Mouse (Mus musculus): ENCODE results near the gene Gpr37l1. TPM values are rescaled to one million over a fixed set of nuclear protein-coding genes. Genes with fewer than 3 reads are reported as not detected.
A peak's percentile ranks its signal among the peaks of the same experiment; 100 is the strongest.

Gpr37l1 gene
- polyA plus RNA-seq, 2 experiments, result 0.13 TPM; not detected in 1

DNA sequence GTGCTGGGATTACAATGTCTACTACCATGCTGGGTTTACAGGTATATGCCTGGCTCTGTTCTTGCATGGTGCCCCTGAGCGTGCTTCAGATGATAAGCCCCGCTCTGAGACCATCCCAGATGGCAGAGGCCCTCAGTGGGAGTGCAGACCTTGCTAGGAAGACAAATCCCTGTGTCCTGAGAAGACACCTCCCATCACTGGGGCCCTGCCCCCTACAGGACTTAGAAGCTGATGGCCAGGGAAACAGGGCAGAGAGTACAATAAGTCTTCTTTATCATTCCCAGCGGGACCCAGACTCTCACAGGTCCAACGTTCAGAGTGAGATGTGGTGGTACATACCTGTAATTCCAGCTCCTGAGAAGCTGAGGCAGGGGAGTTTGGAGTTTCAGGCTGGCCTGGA lies 37.8 kb upstream of the Gpr37l1 start:
- H3K4me3 ChIP-seq (replicated peaks; ENCODE audit: low read length), result no peak overlapping the region
- H3K9me3 ChIP-seq (ENCODE audit: control insufficient read depth, low read length), result no peaks in the 10 kb centered on the region
- DNase-seq (ENCODE audit: low spot score), result no peak
- no peaks in the 10 kb centered on the region for H3K27me3 ChIP-seq (ENCODE audit: control insufficient read depth, insufficient read depth, low read length)
- WGBS, result 71% methylated on average over 4 of the region's 4 CpGs
- no peak overlapping the region for H3K9ac ChIP-seq (ENCODE audit: low read depth, low read length, severe bottlenecking)
- H3K4me1 ChIP-seq (ENCODE audit: control insufficient read depth, insufficient read depth, low read length), result no peaks in the 10 kb centered on the region; the same call in 1 of the 2 replicates
- H3K36me3 ChIP-seq (ENCODE audit: control insufficient read depth, insufficient read depth, low read length), result no peaks in the 10 kb centered on the region
- TF ChIP-seq POLR2A (IDR thresholded peaks at IDR 0.05; ENCODE audit: borderline replicate concordance, extremely low read depth, insufficient read depth, insufficient read length), result no peak
- no peak overlapping the region for H3K4me2 ChIP-seq (replicated peaks; ENCODE audit: low read depth, low read length, severe bottlenecking)
- ATAC-seq (ENCODE audit: low FRiP score, low read depth), result no peak
- H3K27ac ChIP-seq (replicated peaks; ENCODE audit: low read depth, low read length), result no peak overlapping the region

DNA sequence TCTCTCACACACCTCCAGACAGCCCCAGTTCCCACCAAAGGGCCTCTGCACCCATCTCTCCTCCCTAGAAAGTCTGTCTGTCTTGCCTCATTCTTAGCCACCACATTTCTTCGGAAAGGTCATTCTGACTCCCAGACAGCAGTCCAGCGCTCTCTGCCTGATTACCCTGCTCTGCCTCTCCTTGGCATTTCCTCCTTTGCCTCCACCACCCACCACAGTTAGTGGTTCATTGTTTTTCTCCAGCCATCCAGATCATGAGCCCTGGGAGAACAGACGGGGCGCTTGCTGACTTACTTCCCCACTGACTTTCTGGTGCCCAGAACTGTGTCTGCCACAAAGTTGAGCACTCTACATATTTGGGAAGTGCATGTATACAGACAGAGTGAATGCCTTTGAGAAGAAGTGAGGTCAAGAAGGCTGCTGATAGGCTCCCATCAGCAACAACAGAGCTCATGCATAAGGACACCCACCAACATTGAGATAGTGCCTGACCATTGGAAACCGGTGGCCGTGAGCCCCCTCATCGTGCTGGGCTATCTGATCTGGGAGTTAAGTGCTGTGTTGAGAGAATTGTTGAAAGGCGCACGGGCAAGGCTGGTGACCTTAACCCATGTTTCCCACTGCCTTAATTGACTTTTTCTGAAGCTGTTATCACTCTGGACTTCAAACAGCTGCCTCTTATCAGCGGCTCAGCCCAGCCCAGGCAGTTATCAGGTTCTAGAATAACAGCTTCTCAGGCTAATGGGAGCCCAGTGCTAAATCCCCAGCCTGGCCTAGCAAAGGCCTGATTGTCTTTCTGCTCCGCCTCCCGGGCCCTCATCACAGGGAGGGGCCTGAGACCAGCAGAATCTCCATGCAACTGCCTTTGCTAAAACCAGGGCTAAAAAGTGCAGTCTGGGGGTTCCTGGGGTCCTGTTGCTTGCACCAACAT lies 37.0 kb upstream of the Gpr37l1 start:
- DNase-seq (ENCODE audit: low spot score) (no peak), ATAC-seq (ENCODE audit: low FRiP score, low read depth) (no peak)
- Histone ChIP-seq H3K9me3 (ENCODE audit: control insufficient read depth, low read length) (no peaks in the 10 kb centered on the region), H3K9ac (ENCODE audit: low read depth, low read length, severe bottlenecking) (no peak overlapping the region), H3K4me2 (replicated peaks; ENCODE audit: low read depth, low read length, severe bottlenecking) (no peak overlapping the region), H3K27ac (replicated peaks; ENCODE audit: low read depth, low read length) (no peak overlapping the region), H3K4me3 (replicated peaks; ENCODE audit: low read length) (no peak overlapping the region), H3K36me3 (ENCODE audit: control insufficient read depth, insufficient read depth, low read length) (no peaks in the 10 kb centered on the region), H3K4me1 (ENCODE audit: control insufficient read depth, insufficient read depth, low read length) (peaks cover under 1% of the 10 kb centered on the region), H3K27me3 (ENCODE audit: control insufficient read depth, insufficient read depth, low read length) (no peaks in the 10 kb centered on the region)
- WGBS, result 43% methylated on average over 12 of the region's 12 CpGs
- no peak for TF ChIP-seq POLR2A (IDR thresholded peaks at IDR 0.05; ENCODE audit: borderline replicate concordance, extremely low read depth, insufficient read depth, insufficient read length)

DNA sequence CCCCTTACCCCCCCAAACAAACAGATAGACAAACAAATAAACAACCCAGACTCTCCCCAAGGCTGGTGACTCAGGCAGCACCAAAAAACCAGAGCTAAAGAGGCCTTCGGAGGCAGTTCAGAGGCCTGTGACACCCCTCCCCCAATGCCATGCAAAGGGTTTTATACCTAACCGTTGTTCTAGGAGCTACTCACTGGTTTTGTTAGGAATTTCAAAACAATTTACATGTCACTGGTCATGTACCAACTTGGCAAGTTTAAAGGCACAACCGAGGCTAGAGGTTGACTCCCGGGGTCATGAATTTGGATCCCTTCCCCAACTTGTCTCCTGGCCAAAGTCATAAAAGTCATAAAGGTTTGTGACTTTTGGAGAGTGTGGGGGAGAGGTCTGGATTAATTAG lies 32.9 kb upstream of the Gpr37l1 start:
- Histone ChIP-seq H3K27me3 (ENCODE audit: control insufficient read depth, insufficient read depth, low read length) (no peaks in the 10 kb centered on the region), H3K36me3 (ENCODE audit: control insufficient read depth, insufficient read depth, low read length) (no peaks in the 10 kb centered on the region), H3K9me3 (ENCODE audit: control insufficient read depth, low read length) (no peaks in the 10 kb centered on the region), H3K4me1 (ENCODE audit: control insufficient read depth, insufficient read depth, low read length) (peaks cover 6% of the 10 kb centered on the region), H3K9ac (ENCODE audit: low read depth, low read length, severe bottlenecking) (no peak overlapping the region), H3K4me2 (replicated peaks; ENCODE audit: low read depth, low read length, severe bottlenecking) (no peak overlapping the region), H3K27ac (replicated peaks; ENCODE audit: low read depth, low read length) (no peak overlapping the region), H3K4me3 (replicated peaks; ENCODE audit: low read length) (no peak overlapping the region)
- 62% methylated on average over 4 of the region's 4 CpGs for WGBS
- ATAC-seq (ENCODE audit: low FRiP score, low read depth) (no peak), DNase-seq (ENCODE audit: low spot score) (no peak)
- TF ChIP-seq POLR2A (IDR thresholded peaks at IDR 0.05; ENCODE audit: borderline replicate concordance, extremely low read depth, insufficient read depth, insufficient read length), result no peak

DNA sequence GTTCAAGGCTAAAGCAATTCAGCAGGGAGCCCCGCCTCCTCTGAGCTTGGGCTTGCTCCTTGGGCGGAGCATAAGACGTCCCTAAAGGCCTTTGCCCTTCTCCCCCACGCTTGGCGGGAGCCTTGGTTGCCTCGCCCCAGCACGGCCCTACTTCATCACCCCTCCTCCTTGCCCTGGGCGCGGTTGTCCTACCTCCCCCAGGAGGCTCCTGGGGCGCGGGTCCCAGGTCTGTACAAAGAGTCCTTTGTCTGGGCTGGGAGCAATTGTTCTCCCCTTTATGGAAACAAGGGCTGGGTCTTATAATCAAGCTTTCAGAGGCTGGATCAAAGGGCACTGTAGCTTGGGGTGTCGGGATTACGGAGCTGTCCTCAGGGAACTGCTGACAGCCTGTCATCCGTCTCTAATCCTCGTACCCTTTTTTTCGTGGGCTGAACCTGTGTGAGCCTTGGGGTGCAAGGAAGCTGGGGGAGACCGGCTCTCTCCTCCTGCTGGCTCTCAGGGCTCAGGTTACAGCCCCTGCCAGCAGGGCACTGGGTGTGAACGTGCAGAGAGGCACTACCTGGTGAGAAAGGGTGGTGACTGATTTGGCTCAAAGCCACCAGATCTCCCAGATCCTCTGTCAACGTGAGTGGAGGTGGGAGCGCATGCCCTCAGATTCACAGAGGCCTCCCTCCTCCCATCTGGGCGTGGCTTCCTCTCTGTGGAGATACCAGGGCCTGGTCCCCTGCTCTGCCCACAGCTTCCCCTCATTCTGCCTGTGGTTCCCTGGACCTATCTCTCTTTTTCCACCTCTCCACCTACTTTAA lies 31.7 kb upstream of the Gpr37l1 start:
- Histone ChIP-seq H3K4me3 (replicated peaks; ENCODE audit: low read length) (no peak overlapping the region), H3K4me2 (replicated peaks; ENCODE audit: low read depth, low read length, severe bottlenecking) (peak overlapping the region; percentile 43), H3K27me3 (ENCODE audit: control insufficient read depth, insufficient read depth, low read length) (no peaks in the 10 kb centered on the region), H3K9me3 (ENCODE audit: control insufficient read depth, low read length) (no peaks in the 10 kb centered on the region), H3K9ac (ENCODE audit: low read depth, low read length, severe bottlenecking) (peak overlapping the region; percentile 32; the same call in 1 of the 2 replicates), H3K27ac (replicated peaks; ENCODE audit: low read depth, low read length) (no peak overlapping the region), H3K36me3 (ENCODE audit: control insufficient read depth, insufficient read depth, low read length) (no peaks in the 10 kb centered on the region), H3K4me1 (ENCODE audit: control insufficient read depth, insufficient read depth, low read length) (peaks cover 6% of the 10 kb centered on the region)
- whole genome bisulfite sequencing, result 6% methylated on average over 21 of the region's 21 CpGs
- no peak for TF ChIP-seq POLR2A (IDR thresholded peaks at IDR 0.05; ENCODE audit: borderline replicate concordance, extremely low read depth, insufficient read depth, insufficient read length)
- DNase-seq (ENCODE audit: low spot score) (peak; percentile 22), ATAC-seq (ENCODE audit: low FRiP score, low read depth) (no peak)

DNA sequence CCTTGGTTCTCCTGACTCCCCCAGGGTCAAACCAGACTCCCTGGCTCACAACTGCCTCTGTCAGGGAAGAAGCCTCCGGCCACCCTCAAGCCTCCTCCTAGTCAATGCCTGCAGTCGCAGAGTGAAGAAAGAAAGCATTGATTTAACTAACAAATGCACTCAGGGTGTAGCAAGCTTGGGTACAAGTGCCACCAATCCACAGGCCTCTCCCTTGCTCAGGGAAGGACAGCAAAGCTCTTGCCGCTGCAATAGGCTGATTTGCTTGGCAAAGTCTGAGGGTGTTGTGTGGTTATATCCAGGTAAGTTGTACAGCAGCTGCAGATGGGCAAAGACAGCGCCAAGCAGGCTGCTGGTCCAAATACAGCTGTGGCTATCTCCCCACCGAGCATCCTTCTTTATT lies 30.9 kb upstream of the Gpr37l1 start:
- no peaks in the 10 kb centered on the region for H3K9me3 ChIP-seq (ENCODE audit: control insufficient read depth, low read length)
- no peak overlapping the region for H3K9ac ChIP-seq (ENCODE audit: low read depth, low read length, severe bottlenecking)
- ATAC-seq (ENCODE audit: low FRiP score, low read depth), result no peak
- 58% methylated on average over 5 of the region's 5 CpGs for WGBS
- no peaks in the 10 kb centered on the region for H3K36me3 ChIP-seq (ENCODE audit: control insufficient read depth, insufficient read depth, low read length)
- no peak for TF ChIP-seq POLR2A (IDR thresholded peaks at IDR 0.05; ENCODE audit: borderline replicate concordance, extremely low read depth, insufficient read depth, insufficient read length)
- no peak for DNase-seq (ENCODE audit: low spot score)
- H3K27ac ChIP-seq (replicated peaks; ENCODE audit: low read depth, low read length), result no peak overlapping the region
- no peak overlapping the region for H3K4me2 ChIP-seq (replicated peaks; ENCODE audit: low read depth, low read length, severe bottlenecking)
- H3K4me3 ChIP-seq (replicated peaks; ENCODE audit: low read length), result no peak overlapping the region
- H3K4me1 ChIP-seq (ENCODE audit: control insufficient read depth, insufficient read depth, low read length), result peaks cover 6% of the 10 kb centered on the region
- H3K27me3 ChIP-seq (ENCODE audit: control insufficient read depth, insufficient read depth, low read length), result no peaks in the 10 kb centered on the region

Data from limb, embryonic 14.5 days (tissue).